Mouse (Mus musculus): ENCODE results near the gene Jph2. TPM values are rescaled to one million over a fixed set of nuclear protein-coding genes. Genes with fewer than 3 reads are reported as not detected.

The Jph2 gene
- polyA plus RNA-seq (2021; fragmentation: Nextera tagmentation) = 0.08 and 0.10 TPM in 2 replicates
- long read RNA-seq, experiment 1, partial matches to known transcripts = 1 of 1 reads
- long read RNA-seq, experiment 1, other reads (novel, unspliced or antisense) = 0 of 1 reads
- long read RNA-seq, experiment 2 = 0 reads

GRCm38 (mm10) chr2:163397905-163398304 lies at the start of gene Jph2:
TSS of gene Jph2 (minus strand) at chr2:163397993.

GRCm38 (mm10) chr2:163438246-163438618 lies 40.4 kb upstream of the Jph2 start, which contains the start of gene Gdap1l1:
TSS of gene Gdap1l1 (plus strand) at chr2:163438476.

GRCm38 (mm10) chr2:163424597-163424996 lies 26.8 kb upstream of the Jph2 start, which contains the start of gene Oser1:
TSS of gene Oser1 (minus strand) at chr2:163424697.

Other genes with a start within 250 kb of the Jph2 start
- 38.2 and 53.6 TPM in 2 replicates for gene Tox2, start 194.9 kb downstream of the Jph2 start, polyA plus RNA-seq (2021; fragmentation: Nextera tagmentation)
- gene Oser1, start 26.7 kb upstream of the Jph2 start, polyA plus RNA-seq (2021; fragmentation: Nextera tagmentation) = 33.2 and 35.0 TPM in 2 replicates
- 81.7 and 106 TPM in 2 replicates for gene Gdap1l1, start 40.5 kb upstream of the Jph2 start, polyA plus RNA-seq (2021; fragmentation: Nextera tagmentation)
- 6.4 and 7.4 TPM in 2 replicates for gene Fitm2, start 74.6 kb upstream of the Jph2 start, polyA plus RNA-seq (2021; fragmentation: Nextera tagmentation)
- gene R3hdml, start 94.3 kb upstream of the Jph2 start, polyA plus RNA-seq (2021; fragmentation: Nextera tagmentation) = 0.13 TPM in 1 of 2 replicates, not detected in the other
- gene Hnf4a, start 108.8 kb upstream of the Jph2 start, polyA plus RNA-seq (2021; fragmentation: Nextera tagmentation) = not detected in 2 replicates
- gene Ttpal, start 204.3 kb upstream of the Jph2 start, polyA plus RNA-seq (2021; fragmentation: Nextera tagmentation) = 28.7 and 32.1 TPM in 2 replicates
- gene Serinc3, start 247.1 kb upstream of the Jph2 start, polyA plus RNA-seq (2021; fragmentation: Nextera tagmentation) = 21.2 and 28.1 TPM in 2 replicates